Mouse (Mus musculus): ENCODE data around the gene Thsd4. TPM values are rescaled to one million over a fixed set of nuclear protein-coding genes. Genes with fewer than 3 reads are reported as not detected.

The Thsd4 gene
- total and polyA plus RNA-seq, 2 experiments from 2014 or later = 4.9 to 15.3 TPM

DNA sequence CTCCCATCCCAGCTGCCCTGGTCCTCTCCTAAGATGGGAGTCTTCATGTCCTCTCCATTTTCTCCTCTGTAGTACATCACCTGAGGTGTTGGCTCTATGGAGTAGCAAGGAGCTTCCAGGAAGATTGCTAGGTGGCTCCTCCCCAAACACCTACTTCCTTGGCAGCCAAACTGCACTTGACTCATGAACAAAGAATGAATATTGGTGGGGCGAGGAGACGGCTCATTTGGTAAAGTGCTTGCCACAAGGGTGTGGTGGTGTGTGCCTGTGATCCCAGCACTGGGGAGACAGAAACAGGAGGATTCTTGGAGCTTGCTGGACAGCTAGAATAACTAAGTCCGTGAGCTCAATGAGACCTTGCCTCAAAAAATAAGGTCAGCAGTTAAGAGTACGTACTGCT is 128.9 kb downstream of the Thsd4 start:
- no peak overlapping the region for H3K4me2 ChIP-seq (ENCODE audit: low read depth, low read length)
- no peak for ATAC-seq
- no peak overlapping the region for H3K27ac ChIP-seq
- H3K36me3 ChIP-seq (ENCODE audit: insufficient read depth, low read length) = no peaks in the 10 kb centered on the region
- H3K4me1 ChIP-seq (ENCODE audit: insufficient read depth, low read length) = no peaks in the 10 kb centered on the region
- WGBS = 95% methylated on average over 4 of the region's 4 CpGs
- H3K9me3 ChIP-seq (ENCODE audit: low read length) = no peaks in the 10 kb centered on the region
- no peak for DNase-seq (ENCODE audit: low spot score)
- H3K9ac ChIP-seq (replicated peaks; ENCODE audit: low read length) = no peak overlapping the region
- no peaks in the 10 kb centered on the region for H3K27me3 ChIP-seq (ENCODE audit: insufficient read depth, low read length)
- H3K4me3 ChIP-seq (ENCODE audit: low read length) = no peak overlapping the region
- no peak for TF ChIP-seq CTCF (IDR thresholded peaks at IDR 0.05; ENCODE audit: low read depth)

DNA sequence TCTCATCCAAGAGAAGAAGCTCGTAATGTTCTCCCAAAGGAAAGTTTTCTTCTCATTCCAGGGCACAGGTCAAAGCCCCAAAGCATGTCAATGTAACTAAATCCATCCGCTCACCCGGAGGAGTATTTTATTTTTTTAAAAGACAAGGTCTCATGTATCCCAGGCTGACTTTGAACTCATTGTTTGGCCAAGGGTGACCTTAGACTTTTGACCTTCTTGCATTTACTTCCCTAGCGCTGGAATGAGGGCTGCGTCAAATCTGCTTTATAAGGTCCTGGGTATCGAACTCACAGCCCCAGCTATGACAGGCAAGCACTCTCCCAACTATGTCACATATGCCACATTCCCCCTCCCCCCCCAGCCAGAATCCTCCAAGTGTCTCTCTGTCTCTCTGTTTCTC is 137.1 kb downstream of the Thsd4 start:
- no peaks in the 10 kb centered on the region for H3K4me1 ChIP-seq (ENCODE audit: insufficient read depth, low read length)
- no peak overlapping the region for H3K4me2 ChIP-seq (ENCODE audit: low read depth, low read length)
- no peak for ATAC-seq
- H3K27me3 ChIP-seq (ENCODE audit: insufficient read depth, low read length) = no peaks in the 10 kb centered on the region
- H3K27ac ChIP-seq = no peak overlapping the region
- H3K4me3 ChIP-seq (ENCODE audit: low read length) = no peak overlapping the region
- H3K36me3 ChIP-seq (ENCODE audit: insufficient read depth, low read length) = no peaks in the 10 kb centered on the region
- no peak for TF ChIP-seq CTCF (IDR thresholded peaks at IDR 0.05; ENCODE audit: low read depth)
- WGBS = 70% methylated on average over 6 of the region's 6 CpGs
- no peak overlapping the region for H3K9ac ChIP-seq (replicated peaks; ENCODE audit: low read length)
- DNase-seq (ENCODE audit: low spot score) = no peak
- no peaks in the 10 kb centered on the region for H3K9me3 ChIP-seq (ENCODE audit: low read length)

DNA sequence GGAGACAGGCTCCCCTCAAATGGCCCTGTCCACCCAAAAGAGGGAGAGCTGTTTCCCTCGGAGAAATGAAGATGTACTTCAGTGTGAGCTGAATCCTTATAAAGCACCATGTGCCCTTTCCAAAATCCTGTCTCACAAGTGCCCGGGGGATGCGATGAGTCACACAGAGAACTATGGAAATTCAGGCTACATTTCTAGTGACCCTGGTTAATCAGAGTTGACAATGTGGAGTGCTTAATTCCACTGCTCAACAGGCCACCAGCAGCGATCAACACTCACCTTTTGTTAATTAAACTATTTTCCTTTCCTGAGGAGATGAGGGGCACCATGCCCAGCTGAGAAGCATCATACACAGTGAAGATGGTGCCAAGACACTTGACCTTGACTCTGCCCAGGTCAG is 138.9 kb downstream of the Thsd4 start:
- no peak for ATAC-seq
- 56% methylated on average over 4 of the region's 4 CpGs for WGBS
- Histone ChIP-seq H3K4me1 (ENCODE audit: insufficient read depth, low read length) (no peaks in the 10 kb centered on the region), H3K9ac (replicated peaks; ENCODE audit: low read length) (no peak overlapping the region), H3K27me3 (ENCODE audit: insufficient read depth, low read length) (no peaks in the 10 kb centered on the region), H3K36me3 (ENCODE audit: insufficient read depth, low read length) (no peaks in the 10 kb centered on the region), H3K27ac (no peak overlapping the region), H3K4me3 (ENCODE audit: low read length) (no peak overlapping the region), H3K9me3 (ENCODE audit: low read length) (no peaks in the 10 kb centered on the region), H3K4me2 (ENCODE audit: low read depth, low read length) (no peak overlapping the region)
- TF ChIP-seq CTCF (IDR thresholded peaks at IDR 0.05; ENCODE audit: low read depth) = no peak
- DNase-seq (ENCODE audit: low spot score) = peak; percentile 19

DNA sequence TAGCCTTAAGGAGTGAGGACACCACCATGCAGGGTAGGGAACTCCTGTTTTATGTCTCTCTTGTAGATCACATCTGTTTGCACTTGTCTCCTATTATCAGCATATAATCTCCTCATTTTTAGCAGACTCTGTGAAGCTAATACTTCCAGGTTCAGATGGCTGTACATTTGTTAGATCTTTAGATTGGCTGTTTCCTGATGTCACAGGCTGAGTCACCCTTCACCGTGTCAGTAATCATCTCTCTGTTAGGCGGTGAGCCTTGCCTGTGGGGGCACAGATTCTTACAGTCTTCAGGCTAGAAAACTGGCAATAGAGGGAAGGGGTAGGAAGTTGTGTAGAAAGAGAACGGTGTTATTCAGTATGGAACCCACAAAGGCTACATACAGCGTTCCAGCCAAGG is 139.3 kb downstream of the Thsd4 start:
- H3K9ac ChIP-seq (replicated peaks; ENCODE audit: low read length) = no peak overlapping the region
- ATAC-seq (no peak), DNase-seq (ENCODE audit: low spot score) (no peak)
- H3K9me3 ChIP-seq (ENCODE audit: low read length) = no peaks in the 10 kb centered on the region
- H3K4me1 ChIP-seq (ENCODE audit: insufficient read depth, low read length) = no peaks in the 10 kb centered on the region
- H3K27me3 ChIP-seq (ENCODE audit: insufficient read depth, low read length) = no peaks in the 10 kb centered on the region
- H3K4me3 ChIP-seq (ENCODE audit: low read length) = no peak overlapping the region
- H3K36me3 ChIP-seq (ENCODE audit: insufficient read depth, low read length) = no peaks in the 10 kb centered on the region
- no peak overlapping the region for H3K4me2 ChIP-seq (ENCODE audit: low read depth, low read length)
- 67% methylated on average over 4 of the region's 4 CpGs for WGBS
- TF ChIP-seq CTCF (IDR thresholded peaks at IDR 0.05; ENCODE audit: low read depth) = no peak
- H3K27ac ChIP-seq = no peak overlapping the region

DNA sequence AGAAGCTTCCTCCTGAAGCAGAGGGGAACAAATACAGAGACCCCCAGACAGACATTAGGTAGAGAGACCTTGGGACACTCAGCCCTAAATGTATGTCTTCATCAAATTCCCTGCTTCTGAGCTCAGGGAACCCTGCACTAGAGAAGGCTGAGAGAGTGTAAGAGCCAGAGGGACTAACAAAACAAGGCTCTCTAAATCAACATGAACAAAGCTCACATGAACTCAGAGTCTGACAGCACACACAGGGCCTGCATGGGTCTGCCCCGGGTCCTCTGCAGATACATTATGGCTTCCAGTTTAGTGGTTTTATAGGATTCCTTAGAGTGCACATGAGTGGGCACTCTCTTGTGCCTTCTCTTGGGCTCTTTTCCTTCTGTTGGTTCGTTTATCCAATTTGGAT is 140.8 kb downstream of the Thsd4 start:
- no peaks in the 10 kb centered on the region for H3K4me1 ChIP-seq (ENCODE audit: insufficient read depth, low read length)
- ATAC-seq (no peak), DNase-seq (ENCODE audit: low spot score) (no peak)
- H3K27ac ChIP-seq = no peak overlapping the region
- H3K27me3 ChIP-seq (ENCODE audit: insufficient read depth, low read length) = no peaks in the 10 kb centered on the region
- TF ChIP-seq CTCF (IDR thresholded peaks at IDR 0.05; ENCODE audit: low read depth) = no peak
- H3K36me3 ChIP-seq (ENCODE audit: insufficient read depth, low read length) = no peaks in the 10 kb centered on the region
- no peak overlapping the region for H3K9ac ChIP-seq (replicated peaks; ENCODE audit: low read length)
- H3K4me2 ChIP-seq (ENCODE audit: low read depth, low read length) = no peak overlapping the region
- H3K9me3 ChIP-seq (ENCODE audit: low read length) = no peaks in the 10 kb centered on the region
- 75% methylated on average over 2 of the region's 2 CpGs for WGBS
- no peak overlapping the region for H3K4me3 ChIP-seq (ENCODE audit: low read length)

DNA sequence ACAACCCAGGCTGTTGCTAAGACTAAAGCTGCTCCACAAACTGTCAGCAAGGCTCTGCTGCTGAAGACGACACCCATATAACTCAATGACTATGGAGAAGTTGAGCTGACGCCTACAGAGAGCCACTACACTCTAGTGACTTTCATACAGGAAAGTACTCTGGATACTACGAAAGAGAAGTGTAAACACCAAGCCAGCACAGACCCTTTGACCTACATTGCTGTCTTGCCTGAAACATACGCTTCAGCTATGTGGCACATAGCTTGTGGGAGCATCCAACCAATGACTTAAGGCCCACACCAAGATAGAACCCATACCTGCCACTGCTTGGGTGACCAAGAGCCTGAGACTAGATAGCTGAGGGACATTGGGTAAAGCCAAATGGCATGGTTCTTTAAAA is 141.3 kb downstream of the Thsd4 start:
- Histone ChIP-seq H3K27ac (no peak overlapping the region), H3K4me2 (ENCODE audit: low read depth, low read length) (no peak overlapping the region), H3K4me3 (ENCODE audit: low read length) (no peak overlapping the region), H3K36me3 (ENCODE audit: insufficient read depth, low read length) (no peaks in the 10 kb centered on the region), H3K27me3 (ENCODE audit: insufficient read depth, low read length) (no peaks in the 10 kb centered on the region), H3K9me3 (ENCODE audit: low read length) (no peaks in the 10 kb centered on the region), H3K4me1 (ENCODE audit: insufficient read depth, low read length) (no peaks in the 10 kb centered on the region), H3K9ac (replicated peaks; ENCODE audit: low read length) (no peak overlapping the region)
- ATAC-seq = no peak
- TF ChIP-seq CTCF (IDR thresholded peaks at IDR 0.05; ENCODE audit: low read depth) = no peak
- WGBS = 86% methylated on average over 4 of the region's 4 CpGs
- no peak for DNase-seq (ENCODE audit: low spot score)

DNA sequence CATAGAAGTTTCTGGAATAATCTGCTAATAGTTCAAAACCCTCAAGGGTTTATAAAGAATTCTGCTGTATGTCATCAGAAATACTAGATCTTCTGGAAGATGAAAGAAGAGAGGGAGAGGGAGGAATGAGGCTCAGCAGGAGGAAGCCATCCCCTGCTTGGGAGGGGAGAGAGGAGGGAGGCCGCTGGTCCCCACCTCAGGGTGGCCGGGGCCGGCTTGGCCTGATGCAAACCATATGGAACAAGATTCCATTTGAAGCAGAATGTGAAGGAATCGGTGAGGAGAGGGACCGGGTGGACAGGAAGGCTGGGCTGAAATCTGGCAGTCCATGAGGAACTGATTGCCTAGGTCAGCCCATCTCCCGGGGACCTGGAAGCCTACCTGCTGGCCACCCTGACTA is 143.6 kb downstream of the Thsd4 start:
- ATAC-seq (no peak), DNase-seq (ENCODE audit: low spot score) (no peak)
- no peak overlapping the region for H3K27ac ChIP-seq
- no peaks in the 10 kb centered on the region for H3K27me3 ChIP-seq (ENCODE audit: insufficient read depth, low read length)
- no peak overlapping the region for H3K9ac ChIP-seq (replicated peaks; ENCODE audit: low read length)
- no peaks in the 10 kb centered on the region for H3K4me1 ChIP-seq (ENCODE audit: insufficient read depth, low read length)
- no peaks in the 10 kb centered on the region for H3K9me3 ChIP-seq (ENCODE audit: low read length)
- no peak overlapping the region for H3K4me3 ChIP-seq (ENCODE audit: low read length)
- WGBS = 83% methylated on average over 6 of the region's 6 CpGs
- H3K4me2 ChIP-seq (ENCODE audit: low read depth, low read length) = no peak overlapping the region
- H3K36me3 ChIP-seq (ENCODE audit: insufficient read depth, low read length) = no peaks in the 10 kb centered on the region
- no peak for TF ChIP-seq CTCF (IDR thresholded peaks at IDR 0.05; ENCODE audit: low read depth)

All from hindbrain, postnatal 0 days (tissue).